Mouse (Mus musculus) cortical plate, adult 2 months (tissue): Measurements from ENCODE around the gene Thsd7b. TPM values are rescaled to one million over a fixed set of nuclear protein-coding genes. Genes with fewer than 3 reads are reported as not detected.
"Not testable (repeated sequence)": the region's sequence is repeated elsewhere in the genome, so short reads cannot be mapped to it uniquely, and the experiment has no call there.

Experiments
- H3K27ac ChIP-seq: fragments of 200-500 bp; 2 replicates; pipeline ENCODE4 v1.5.1; 2012; ENCODE audit warnings: low read length, control low read depth, inconsistent platforms; ENCODE audit not compliant: insufficient read depth
- H3K4me1 ChIP-seq: fragments of 200-500 bp; 2 replicates; pipeline ENCODE4 v1.6.1; 2011; ENCODE audit warnings: low read length; ENCODE audit not compliant: control insufficient read depth, insufficient read depth
- H3K4me3 ChIP-seq: fragments of 200-500 bp; 2 replicates; pipeline ENCODE4 v1.5.1; 2011; ENCODE audit warnings: mild to moderate bottlenecking, low read length, control low read depth; ENCODE audit not compliant: insufficient read depth
- CTCF ChIP-seq: fragments of 200-500 bp; IDR thresholded peaks from 2 replicates; pipeline ENCODE4 v1.5.1; 2011; ENCODE audit warnings: mild to moderate bottlenecking, control low read depth, low read length; ENCODE audit not compliant: insufficient read depth; ENCODE audit errors: extremely low read depth
- POLR2A ChIP-seq: fragments of 200-500 bp; IDR thresholded peaks from 2 replicates; pipeline ENCODE4 v1.6.1; 2011; ENCODE audit warnings: mild to moderate bottlenecking, low read length, control low read depth; ENCODE audit not compliant: insufficient read depth; ENCODE audit errors: extremely low read depth
- polyA plus RNA-seq: library from polyadenylated mRNA; depleted of rRNA; stranded (reverse); fragments of >200 nt; gene quantifications from 2 replicates; pipeline ENCODE4 v1.2.3, GENCODE M21; 2012

Gene Thsd7b
- polyA plus RNA-seq, 1 experiment: 4.0 TPM

DNA sequence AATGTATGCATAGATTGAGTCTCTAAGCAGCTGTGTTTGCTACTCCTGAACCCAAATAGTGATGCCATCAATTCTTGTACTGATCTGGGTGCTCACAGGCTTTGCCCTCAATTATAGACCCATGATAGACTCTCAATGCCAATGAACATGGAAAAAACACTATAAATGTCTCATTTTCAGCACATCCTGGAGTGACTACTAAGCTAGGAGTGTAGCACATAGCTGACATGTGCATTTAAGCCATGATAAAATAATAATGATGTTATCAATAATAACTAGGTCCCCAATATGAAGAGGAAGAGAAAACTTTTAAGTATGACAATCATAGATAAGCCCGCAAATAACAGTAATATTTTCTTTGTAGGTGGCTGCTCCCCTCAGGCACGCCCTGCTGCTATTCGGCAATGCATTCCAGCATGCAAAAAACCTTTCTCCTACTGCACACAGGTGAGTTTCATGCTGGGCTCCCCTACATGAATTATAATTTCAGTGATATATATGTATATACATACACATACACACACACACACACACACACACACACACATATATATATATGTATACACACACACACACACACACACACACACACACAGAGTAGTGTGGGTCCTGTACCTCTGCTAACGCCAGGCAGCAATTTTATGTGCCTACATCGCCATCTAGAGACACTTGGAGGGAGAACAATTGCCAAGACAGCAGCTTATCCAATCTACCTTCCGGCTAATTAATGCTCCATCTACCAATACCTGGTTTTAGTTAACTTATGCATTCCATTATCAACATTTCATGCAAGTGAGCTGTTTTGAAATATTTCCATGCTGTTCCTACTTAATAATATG is 919.3 kb downstream of the Thsd7b start:
- TF ChIP-seq CTCF (peak; percentile 75), POLR2A (no peak)
- H3K4me1 ChIP-seq: no peaks in the 10 kb centered on the region
- H3K27ac ChIP-seq: no peak overlapping the region
- H3K4me3 ChIP-seq: no peak overlapping the region

DNA sequence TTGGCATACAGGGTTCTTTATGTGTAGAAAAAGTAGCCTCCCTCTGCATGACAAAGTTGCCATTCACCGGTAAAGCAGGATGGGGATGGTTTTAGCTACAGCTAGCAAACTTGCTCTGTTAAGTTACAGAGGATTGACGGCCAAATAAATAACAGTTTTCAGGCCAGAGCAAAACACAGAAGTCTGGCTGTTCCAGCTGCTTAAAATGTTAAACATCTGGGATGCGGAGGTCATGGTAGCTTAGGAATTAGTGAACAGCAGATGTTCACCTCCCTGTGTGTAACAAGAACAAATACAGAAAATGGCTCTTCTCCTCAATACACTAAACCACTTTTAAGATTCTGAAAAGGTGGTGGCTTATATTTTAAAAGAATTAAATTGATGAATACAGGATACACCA is 944.3 kb downstream of the Thsd7b start:
- Histone ChIP-seq H3K4me3 (no peak overlapping the region), H3K4me1 (no peaks in the 10 kb centered on the region)
- TF ChIP-seq POLR2A (no peak), CTCF (no peak)

DNA sequence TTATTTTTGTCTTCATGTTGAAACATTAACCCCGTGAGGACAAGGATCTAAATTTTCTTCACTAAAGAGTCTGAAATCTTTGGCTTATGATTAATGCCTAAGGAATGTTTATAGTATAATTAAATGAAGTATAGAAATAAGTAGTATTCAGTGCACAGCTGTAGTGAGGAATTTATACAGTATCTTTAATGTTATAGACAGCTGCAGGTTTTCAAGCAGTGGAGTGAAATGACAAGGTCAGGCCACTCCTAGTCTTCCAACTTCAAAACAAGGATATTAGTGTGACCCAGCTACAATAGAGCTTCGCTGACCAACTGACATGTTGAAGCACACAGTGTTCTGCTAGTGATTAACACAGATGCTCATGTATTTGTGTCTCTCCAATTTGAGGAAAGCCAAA is 949.8 kb downstream of the Thsd7b start:
- TF ChIP-seq CTCF: no peak
- TF ChIP-seq POLR2A: no peak

More for the DNA sequence above, 944.3 kb downstream of the Thsd7b start:
- H3K27ac ChIP-seq: no peak overlapping the region

DNA sequence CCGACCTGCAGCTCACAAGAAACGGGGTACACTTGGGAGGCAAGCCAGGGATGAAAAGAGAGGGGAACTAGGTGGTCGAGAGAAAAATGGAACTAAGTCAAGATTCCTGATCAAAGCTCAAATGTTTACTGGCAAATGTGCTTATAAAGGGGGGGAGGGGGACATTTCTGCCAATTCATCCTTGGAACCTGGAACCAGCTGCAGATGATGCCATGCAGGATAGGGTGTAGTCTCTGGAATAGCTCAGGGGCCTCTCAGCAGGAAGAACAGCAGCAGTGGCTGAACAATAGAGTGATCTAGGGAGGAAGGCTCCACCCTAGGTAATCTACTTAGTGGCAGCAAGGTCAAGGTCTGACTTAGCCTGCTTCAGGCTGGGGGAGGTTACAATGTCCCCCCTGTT is 972.5 kb downstream of the Thsd7b start:
- TF ChIP-seq CTCF (no peak), POLR2A (no peak)
- no peak overlapping the region for H3K4me3 ChIP-seq
- no peaks in the 10 kb centered on the region for H3K4me1 ChIP-seq
- H3K27ac ChIP-seq: no peak overlapping the region

More for the DNA sequence above, 949.8 kb downstream of the Thsd7b start:
- H3K4me3 ChIP-seq: no peak overlapping the region
- no peaks in the 10 kb centered on the region for H3K4me1 ChIP-seq
- no peak overlapping the region for H3K27ac ChIP-seq

DNA sequence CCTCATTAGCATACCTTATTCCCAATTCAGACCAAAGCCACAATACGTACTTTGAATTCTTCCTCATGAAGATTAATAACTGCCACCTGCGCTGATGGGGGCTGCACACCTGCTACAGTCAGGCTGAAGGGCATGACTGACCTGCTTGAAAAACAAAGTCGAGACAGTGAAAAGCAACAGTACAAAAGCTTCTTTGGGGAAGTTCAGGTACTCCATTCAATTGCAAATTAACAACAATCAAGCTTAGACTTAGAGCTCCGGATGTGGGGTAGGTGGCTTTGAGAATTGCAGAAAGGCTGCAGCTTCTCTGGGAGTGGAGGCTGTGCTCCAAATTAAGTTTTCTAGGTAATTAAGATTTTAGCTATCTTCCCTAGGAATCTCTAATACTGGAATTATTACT is 973.2 kb downstream of the Thsd7b start:
- not testable (repeated sequence) for H3K4me3 ChIP-seq, H3K27ac ChIP-seq, H3K4me1 ChIP-seq

DNA sequence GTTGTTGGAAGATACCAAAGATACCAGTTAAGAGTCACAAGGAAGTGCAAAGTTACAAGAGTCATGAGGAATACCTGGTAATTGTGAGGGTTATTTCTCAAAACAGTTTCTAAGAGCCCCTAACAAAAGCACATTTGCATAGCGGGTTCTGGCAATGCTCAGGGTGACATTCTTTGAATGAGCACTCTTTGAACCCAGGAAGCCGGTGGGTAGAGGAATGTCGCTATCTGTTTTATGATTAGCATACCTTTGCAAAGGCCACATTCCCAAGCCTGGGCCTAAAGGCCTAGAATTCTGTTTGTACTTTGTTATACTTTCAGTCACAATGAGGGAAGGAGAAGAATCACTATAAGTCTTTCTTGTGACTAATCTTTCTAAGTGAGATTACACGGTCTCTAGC is 973.8 kb downstream of the Thsd7b start:
- not testable (repeated sequence) for H3K27ac ChIP-seq, H3K4me3 ChIP-seq, H3K4me1 ChIP-seq

DNA sequence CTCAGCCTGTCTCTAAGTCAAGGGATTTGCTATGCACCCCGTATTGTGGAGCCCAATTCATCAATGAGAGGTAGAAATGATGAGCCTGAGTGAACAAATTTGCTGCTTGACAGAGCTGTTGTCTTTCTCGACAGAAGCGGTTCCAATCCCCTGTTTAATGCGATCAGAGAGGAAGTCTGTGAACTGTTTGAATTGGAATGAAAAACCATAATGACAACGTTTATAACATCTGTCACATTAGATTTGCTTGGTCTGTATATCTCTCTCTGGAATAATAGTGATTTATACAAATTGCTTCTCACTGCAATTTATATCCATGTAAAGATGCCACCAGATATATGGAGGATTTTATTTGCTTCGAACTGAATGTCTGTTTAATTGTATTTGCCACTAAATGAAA is 988.9 kb downstream of the Thsd7b start:
- no peaks in the 10 kb centered on the region for H3K4me1 ChIP-seq
- no peak overlapping the region for H3K4me3 ChIP-seq
- TF ChIP-seq POLR2A (no peak), CTCF (no peak)
- no peak overlapping the region for H3K27ac ChIP-seq
